Mouse (Mus musculus): ENCODE data around the gene Brd4.
A peak's percentile ranks its signal among the peaks of the same experiment; 100 is the strongest.
"Not testable (repeated sequence)": the region's sequence is repeated elsewhere in the genome, so short reads cannot be mapped to it uniquely, and the experiment has no call there.

The Brd4 gene

DNA sequence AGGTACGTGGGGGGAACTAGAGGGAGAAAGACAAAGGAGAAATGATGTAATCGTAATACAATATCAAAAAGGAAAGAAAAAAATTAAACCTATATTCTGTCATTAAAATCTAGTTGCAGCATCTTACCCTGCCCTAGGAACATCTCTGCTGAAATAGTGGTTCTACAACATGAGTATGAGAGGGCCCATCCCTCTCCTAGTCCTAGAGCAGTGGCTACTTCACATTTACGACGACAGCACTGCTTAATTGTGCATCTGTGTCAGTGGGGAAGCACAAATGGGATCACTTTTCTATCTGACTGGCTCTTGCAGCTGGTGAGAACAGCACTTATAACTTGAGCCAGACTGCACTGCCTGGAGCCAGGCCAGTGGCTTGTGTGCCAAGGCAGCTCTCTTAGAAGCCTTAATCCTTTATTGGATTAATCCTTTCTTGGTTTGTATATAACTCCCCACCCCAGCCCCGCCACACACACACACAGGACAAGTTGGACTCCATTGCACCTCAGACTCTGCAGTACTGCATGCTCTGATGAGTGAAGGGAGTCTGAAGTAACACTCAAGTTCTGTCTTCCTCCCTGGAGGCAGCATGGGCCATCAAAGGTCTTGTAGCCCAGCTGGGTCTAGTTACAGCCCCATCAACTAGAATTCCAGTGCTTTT, 48.9 kb downstream of the Brd4 start:
- DNase-seq (ENCODE audit: low read depth, low spot score) = peak; percentile 58

DNA sequence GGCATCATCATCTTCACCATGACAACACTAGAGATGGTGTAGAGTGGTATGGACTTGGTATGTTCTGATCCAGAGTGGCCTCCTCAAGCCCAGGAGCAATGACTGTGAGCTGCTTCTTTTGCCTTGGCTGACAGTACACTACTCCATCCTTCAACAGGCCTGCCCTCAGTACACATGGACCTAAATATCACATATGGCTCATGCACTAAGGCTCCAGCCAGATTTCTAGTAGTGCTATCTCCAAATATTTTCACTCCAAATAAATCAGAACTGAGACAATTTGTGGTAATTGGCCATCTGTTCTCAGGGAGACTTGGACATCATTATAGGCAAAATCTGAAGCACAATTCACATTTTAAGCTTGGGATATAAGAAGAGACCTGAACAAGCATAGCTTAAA, 51.3 kb downstream of the Brd4 start:
- peak; percentile 18 for DNase-seq (ENCODE audit: low read depth, low spot score)

DNA sequence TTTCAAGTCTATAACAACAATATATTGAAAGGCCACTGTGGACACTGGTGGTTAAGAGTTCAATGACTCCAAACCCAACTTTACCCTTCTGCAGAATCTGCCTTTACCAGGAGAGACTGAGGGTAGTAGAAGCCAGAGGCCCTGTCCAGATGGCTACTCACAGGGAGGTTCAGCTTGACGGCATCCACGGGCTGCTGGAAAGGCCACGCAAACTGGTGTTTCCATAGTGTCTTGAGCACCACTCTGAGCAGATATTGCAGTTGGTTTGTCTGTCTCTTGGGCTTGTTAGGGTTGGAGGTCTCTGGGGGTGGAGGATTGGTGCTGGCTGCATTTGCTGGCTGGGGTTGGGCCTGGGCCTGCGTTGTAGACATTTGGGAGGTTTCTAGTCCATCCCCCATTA, 55.3 kb downstream of the Brd4 start:
- DNase-seq (ENCODE audit: low read depth, low spot score) = no peak

DNA sequence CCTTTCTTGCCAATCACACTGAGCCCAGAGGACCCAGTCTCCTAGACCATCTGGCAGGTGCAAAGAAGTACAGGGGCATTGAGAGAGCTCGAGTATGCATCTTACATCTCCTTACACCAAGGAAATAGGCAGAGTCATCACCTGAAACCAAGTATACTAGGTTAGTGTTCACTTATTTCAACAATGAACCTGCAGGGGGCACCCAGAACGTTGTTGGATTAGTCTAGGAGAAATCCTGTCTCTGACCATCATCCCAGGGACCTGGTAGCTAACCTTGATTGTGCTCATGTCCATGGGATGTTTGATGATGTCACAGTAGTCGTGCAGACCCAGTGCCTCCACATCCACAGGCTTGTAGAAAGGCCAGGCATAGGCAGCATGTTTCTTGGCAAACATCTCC, 63.6 kb downstream of the Brd4 start:
- DNase-seq (ENCODE audit: low read depth, low spot score) = no peak

DNA sequence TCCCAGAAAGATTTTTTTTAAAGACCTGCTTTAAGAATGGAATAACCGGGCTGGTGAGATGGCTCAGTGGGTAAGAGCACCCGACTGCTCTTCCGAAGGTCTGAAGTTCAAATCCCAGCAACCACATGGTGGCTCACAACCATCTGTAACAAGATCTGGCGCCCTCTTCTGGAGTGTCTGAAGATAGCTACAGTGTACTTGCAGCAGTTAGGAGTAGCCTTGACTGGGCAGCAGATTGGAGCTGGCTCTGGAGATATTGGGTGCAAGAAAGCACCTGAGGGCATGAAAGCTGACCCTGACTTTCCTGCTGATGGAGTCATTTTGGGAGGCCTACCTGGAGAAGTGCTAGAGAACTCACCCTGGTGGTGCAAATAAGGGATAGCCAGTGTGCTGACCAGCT, 68.9 kb downstream of the Brd4 start:
- DNase-seq (ENCODE audit: low read depth, low spot score) = not testable (repeated sequence)

DNA sequence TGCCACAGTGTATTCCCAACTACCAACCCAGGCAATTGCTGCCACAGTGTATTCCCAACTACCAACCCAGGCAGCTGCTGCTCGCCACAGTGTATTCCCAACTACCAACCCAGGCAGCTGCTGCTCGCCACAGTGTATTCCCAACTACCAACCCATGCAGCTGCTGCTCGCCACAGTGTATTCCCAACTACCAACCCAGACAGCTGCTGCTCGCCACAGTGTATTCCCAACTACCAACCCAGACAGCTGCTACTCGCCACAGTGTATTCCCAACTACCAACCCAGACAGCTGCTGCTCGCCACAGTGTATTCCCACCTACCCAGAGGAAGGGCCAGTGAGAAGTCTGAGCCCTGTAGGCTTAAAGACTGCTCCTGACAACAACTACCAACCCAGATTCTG, 73.0 kb downstream of the Brd4 start:
- DNase-seq (ENCODE audit: low read depth, low spot score) = not testable (repeated sequence)

DNA sequence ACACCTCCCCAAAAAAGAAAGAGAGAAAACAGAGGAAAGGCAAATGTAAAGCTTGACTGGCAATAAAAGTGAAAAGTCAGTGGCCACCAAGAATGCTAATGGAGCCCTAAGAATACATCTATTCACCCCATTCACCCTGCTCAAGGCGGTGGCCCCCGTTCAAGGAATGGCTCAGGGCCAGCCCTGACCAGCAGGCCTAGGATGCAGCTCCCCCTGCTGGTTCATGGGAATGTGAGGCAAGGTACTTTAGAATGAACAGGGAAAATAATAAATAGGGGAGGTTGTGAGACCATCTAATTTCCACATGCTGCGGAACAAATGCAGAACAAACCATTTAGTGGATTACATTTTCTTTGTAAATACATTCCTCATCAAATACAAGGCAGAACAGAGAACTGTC, 74.8 kb downstream of the Brd4 start:
- DNase-seq (ENCODE audit: low read depth, low spot score) = no peak

DNA sequence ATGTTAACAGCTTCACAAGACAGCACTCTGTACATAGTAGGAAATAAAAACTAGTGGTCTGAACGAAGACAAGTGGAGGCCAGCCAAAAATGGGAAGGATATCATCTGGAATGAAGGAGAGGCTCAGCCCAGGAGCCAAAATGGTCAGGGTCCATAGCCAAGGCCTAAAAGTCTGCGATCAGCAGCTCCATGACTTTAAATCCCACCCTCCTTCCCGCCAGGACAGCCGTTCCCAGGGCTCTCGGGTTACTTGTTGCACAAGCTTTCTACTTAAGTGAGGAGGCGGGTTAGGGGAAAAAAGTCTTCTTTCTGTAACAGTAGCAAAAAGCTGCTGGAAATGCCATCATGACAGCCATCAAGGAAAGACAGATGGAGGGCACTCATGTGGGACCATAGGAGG, 75.4 kb downstream of the Brd4 start:
- DNase-seq (ENCODE audit: low read depth, low spot score) = no peak

DNA sequence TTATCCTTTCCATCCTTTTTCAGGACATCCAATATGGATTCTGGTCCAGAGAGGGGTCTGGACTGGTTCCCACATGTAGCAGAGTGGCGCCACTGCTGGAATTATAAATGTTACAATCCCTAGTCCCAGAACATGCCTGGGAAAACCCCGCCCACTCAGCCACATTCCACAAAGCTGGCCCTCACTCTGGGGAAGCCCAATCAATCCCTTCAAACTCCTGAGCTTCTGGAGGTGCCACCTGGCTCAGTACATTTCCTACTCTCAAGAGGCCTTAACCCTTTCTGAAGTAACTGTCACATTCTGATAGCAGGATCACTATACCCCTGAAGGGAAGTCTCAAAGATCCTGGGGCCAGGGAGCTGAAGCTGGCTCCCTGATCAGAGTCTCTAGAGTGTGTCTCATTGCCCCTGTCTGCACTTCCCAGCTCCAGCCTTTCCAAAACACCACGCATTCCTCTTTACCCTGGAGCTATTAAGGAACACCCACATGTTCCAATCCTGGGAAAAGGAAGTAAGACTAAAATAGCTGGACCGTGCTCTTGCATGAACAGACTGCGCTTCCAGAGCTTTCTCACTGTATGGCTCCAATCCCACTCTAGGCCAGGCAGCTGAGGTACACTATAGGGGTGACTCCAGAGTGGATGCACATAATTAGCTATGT, 76.8 kb downstream of the Brd4 start:
- no peak for DNase-seq (ENCODE audit: low read depth, low spot score)

DNA sequence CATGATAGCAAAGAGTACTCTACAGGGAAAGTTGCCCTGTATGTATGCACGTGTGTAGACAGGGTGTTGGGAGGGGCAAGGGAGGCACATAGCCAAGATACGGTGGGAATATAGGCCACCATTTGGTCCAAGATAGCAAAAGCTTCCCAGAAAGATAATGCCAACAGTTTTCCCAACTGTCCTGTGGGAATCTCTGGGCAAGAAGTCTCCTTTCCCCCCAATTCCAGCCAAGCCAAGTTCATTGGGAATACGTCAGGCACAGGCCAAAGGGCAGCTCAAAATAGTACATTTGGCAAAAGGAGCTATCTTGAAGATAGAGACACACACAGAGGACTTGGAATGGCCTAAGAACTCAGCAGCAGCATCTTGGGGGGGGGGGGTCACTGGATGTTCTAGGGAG, 79.2 kb downstream of the Brd4 start:
- DNase-seq (ENCODE audit: low read depth, low spot score) = no peak

DNA sequence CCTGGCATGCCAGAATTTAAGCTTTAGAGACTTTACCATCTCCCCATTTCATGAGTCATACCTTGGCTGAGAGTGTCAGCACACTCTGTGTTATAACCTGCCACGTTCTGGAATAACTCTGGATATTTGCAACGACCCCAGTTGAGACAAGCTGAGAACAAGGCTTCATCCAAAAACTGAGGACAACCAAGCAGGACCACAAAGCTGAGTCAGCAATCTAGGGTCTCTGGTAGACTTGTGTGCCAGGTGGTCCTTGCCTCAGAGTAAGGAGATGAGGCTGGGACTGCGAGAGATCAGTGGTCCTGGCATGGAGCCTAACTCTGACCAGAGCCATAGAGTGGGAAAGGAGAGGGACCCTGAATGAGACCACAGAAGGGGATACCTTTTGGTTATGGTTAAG, 81.5 kb downstream of the Brd4 start:
- DNase-seq (ENCODE audit: low read depth, low spot score) = no peak

DNA sequence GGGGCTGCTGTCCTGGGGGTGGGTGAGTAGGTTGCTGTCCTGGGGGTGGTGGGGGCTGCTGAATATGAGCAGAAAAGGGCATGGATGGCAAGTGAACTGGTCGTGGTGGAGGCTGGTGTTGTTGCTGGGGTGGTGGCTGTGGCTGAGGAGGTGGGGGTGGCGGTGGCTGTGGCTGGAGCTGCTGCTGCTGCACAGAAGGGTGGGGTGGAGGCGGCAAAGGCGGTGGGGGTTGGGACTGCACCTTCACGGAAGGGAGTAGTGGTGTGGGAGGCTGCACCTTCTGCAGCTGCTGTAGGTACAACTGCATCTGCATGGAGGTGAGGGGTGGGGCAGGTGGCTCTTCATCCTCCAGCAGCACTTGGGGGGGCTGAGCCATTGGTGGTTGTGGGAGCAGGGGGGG, 83.4 kb downstream of the Brd4 start:
- no peak for DNase-seq (ENCODE audit: low read depth, low spot score)

DNA sequence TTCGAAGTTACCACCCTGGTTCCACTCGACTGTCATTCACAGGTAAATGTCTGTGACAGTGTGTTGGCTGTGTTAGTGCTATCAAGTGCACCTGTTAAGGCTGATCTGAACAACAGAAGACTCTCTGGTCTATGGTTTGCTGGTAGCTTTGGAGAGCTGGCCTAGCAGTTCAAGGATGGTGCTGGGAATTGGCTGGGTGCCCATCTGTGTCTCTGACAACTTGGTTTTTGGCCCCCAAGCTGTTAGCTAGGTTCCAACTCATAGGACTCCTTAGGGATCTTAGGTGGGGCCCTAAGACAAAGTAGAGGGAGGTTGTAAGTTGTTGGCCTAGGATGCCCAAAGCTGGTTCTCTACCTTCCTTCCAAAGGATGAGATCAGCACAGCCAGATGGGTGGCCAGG, 84.7 kb downstream of the Brd4 start:
- DNase-seq (ENCODE audit: low read depth, low spot score) = no peak

DNA sequence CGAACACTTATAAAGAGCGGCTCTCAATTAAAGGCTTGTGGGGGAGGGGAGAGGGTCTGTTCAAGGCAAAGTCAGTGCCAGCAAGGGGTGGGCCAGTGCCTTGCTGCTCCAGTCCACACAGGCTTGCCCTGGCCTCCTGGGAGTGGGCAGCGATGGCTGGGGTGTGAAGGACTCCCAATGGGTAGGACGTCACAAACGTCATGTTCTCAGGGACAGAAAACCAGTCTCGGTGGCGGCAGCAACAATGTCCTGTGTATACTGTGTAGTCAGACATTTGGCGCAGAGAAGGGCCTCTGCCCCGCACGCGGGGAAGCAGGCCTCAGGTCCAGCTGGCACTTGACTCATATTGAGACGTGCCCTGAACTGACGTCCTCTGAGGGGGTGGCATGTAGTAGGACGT, 87.4 kb downstream of the Brd4 start:
- DNase-seq (ENCODE audit: low read depth, low spot score) = no peak

DNA sequence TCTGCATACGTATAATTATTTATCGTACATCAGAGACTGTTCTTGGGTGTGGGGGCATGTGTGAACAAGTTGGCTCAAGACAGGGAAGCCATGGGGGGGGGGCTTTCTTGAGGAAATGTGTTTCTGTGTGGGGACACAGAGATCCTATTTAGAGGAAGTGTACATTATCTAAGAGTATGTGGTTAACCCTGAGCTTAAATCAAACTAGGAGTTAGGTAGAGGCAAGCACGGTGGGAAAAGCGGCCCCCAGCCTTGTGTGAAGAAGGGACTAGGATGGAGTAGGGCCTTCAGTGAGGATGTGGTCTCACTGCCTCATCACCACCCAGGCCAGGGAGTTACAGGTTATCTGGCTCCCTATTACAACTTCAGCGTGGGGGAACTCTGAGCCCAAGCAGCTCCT, 88.8 kb downstream of the Brd4 start:
- DNase-seq (ENCODE audit: low read depth, low spot score) = no peak

DNA sequence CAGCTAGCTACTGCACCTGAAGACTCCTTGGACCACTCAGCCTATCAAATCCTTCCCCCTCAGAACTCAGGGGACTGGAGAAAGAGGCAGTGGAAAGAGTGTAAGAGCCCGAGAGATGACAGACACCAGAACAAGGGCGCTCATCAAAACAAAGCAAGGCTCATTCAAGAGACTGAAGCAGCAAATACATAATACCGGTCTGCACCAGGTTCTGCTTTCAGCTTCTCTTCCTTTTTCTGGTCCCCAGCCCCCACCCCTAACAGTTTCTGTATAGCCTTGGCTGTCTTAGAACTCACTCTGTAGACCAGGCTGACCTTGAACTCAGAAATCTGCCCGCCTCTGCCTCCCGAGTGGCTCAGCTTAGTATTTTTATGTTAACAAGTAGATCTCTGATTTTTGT, 91.5 kb downstream of the Brd4 start:
- DNase-seq (ENCODE audit: low read depth, low spot score) = no peak

DNA sequence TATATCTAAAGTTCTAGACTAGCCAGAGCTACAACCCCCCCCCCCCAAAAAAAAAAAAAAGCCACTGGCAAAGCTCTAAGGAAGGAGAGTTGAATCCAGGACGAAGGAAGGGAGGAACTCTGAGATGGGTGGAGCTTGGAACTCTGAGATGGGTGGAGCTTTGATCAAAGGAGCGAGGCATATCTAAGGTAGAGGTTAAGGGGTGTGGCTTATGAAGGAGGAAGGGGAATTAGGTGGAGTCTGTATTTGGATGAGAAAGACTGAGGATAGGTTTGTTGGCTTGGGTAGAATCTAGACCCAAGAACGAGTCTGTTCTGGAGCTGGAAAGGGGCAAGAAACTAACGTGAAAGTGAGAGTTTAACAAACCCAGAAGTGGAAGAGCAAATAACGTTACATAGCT, 94.7 kb downstream of the Brd4 start:
- no peak for DNase-seq (ENCODE audit: low read depth, low spot score)

DNA sequence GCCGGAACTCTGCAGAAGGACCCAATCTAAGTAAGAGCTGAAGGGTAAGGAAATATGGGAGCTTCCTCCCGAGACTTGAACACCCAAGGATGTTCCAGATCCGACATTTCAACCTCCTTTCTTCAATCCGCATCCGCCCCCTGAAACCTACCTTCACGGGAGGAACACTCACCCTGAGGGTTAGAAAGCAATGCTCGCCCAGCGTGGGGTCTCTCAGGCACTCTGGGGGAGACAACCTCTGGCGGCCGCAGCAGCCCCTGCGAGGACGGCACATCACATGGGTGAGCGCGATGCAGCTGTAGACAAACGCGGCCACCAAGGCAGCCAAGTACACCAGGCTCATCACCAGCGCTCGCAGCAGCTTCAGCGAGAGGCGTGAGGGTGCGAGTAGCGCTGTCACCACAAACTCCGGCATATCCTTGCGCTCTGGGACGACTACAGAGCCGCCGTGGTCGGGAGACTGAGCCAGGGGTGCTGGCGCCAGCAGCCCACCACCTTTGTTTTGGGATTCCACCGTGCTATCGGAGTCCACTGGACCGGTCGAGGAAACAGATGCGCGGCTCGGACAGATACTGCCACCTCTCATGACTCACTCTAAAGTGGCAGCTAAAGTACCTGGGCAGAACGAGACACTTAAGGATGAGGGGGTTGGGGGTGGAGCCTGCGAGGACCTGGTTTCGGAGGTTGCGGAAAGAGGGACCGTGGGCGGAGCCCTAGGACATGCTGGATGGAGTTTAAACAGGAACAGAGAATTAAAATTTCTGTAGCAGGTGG, 95.5 kb downstream of the Brd4 start, which contains the start of gene Ephx3:
Gene Ephx3, minus strand, starts transcription at position 687 of the 774 bp plus-strand sequence.
- no peak for DNase-seq (ENCODE audit: low read depth, low spot score)

DNA sequence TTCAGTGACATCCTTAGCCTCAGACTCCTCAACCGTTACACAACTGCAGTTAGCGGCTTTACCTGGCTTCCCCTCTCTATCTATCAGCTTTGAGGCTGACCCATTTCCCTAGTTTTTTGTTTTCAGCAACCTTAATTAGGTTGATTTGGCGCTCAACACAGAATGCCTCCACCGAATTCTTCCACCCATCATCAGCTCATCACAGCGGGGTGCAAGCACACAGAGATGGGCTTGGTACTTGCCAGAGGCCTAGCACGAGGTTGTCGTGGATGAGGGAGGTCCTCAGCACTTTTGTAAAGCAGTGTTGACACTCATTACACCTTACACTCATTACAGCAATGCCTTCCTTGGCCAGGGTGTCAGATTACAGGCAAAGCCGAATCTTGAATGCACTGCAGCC, 101.5 kb downstream of the Brd4 start:
- no peak for DNase-seq (ENCODE audit: low read depth, low spot score)

DNA sequence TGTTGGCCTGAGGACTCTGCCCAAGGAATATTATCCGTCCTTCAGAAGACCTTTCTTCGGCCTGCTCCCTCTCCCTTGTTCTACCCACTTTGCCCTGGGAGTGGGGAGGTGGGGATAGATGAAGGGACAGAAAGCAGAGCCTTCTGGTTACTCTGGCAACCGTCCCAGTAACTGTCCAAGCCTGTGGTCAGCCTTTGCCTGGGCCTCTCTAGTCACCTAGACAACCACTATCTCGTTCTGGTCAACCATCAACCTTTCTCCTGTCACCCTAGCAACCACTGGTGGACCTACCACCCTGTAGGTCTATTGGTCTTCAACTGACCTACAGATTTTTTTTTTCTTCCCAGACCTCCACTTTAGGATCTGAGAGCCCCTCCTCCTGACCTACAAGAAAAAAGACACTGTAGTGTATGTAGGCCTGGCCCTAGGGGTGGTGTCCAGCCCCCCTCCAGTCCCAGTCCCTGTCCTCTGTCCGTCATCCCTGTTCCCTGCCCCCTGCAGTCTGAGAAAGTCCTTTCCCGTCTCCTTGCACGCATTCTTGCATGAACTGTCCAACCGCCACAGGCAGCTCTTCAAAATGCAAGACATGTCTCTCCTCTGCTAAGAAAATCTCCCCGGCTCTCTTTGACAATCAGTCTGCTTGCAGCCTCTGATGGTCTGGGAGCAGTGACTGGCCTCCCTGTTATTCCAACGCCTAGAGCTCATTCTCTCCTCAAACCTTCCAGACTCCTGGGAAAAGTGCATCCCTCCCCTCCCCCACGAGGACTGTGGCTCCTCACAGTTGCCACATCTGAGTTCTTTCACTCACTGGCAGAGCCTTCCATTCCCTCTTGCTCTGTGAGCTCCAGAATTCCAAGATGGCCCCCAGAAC, 104.7 kb downstream of the Brd4 start:
- no peak for DNase-seq (ENCODE audit: low read depth, low spot score)

DNA sequence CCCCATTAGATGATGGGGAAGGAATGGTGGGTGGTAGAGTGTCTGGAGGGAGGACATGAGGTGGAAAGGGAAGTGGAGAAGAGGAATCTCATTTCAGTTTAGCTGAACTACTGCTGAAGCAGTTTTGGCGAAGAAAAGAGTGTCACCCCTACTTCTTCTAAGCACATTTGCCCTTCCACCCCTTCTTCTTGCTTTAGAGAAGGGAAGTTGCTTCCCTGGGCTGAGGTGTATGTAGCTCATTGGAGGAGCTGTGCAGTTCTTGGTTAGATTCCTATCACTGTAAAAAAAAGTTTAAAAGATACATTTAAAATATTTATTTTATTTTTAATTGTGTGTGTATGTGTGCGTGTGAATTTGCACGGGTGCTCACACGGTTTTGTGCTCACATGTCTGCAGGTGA, 107.6 kb downstream of the Brd4 start:
- no peak for DNase-seq (ENCODE audit: low read depth, low spot score)

DNA sequence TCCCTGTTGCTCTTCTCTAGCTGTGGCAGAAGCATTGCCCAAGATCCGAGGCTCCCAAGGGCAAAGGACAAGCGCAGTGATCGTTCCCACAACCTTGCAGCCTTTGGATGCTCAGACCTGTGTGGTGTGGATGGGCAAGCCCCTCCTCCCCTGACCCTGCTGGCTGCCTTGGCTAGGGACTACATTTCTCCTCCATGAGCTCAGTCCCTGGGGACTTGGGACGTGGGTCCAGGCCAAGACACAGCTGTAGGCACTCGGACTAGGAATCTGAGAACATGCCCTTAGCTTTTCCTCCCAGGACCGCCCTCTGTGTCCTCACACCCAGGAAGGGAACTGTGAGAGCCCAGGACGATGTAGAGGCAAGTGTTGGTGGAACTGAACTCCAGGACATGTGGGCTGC, 111.4 kb downstream of the Brd4 start:
- DNase-seq (ENCODE audit: low read depth, low spot score) = no peak

Measured in brain, embryonic 18.5 days (tissue).